Mouse (Mus musculus) mesoderm, embryonic 11.5 days (tissue): Measurements from ENCODE around the gene Olr1.
"Not testable (repeated sequence)": the region's sequence is repeated elsewhere in the genome, so short reads cannot be mapped to it uniquely, and the experiment has no call there.

Experiments
- DNase-seq: peaks from one replicate; pipeline ENCODE4 v3.0.0-alpha.2; 2012; ENCODE audit warnings: low read depth, low spot score

Olr1 gene

DNA sequence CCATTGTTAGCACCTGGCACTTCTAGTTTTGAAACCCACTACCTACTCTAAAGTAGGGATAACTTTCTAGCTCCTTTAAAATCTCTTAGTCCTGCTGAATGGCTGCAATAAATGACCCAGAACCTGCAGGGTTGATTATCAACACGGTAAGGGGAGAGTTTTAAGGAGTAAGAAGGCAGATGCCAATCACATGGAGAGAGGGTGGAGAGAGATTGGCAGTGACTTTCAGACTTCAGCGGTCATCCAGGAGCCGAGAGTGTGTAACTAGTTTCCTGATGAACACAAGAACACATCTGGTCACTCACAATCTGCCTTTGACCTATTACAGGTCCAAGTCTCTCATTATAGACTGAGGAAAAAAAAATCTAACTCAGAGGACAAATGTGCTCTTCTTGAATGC is 5.4 kb upstream of the Olr1 start, which contains the start of gene Tmem52b:
Gene Tmem52b, plus strand, starts transcription at position 189 of the 400 bp plus-strand sequence.
- no peak for DNase-seq

DNA sequence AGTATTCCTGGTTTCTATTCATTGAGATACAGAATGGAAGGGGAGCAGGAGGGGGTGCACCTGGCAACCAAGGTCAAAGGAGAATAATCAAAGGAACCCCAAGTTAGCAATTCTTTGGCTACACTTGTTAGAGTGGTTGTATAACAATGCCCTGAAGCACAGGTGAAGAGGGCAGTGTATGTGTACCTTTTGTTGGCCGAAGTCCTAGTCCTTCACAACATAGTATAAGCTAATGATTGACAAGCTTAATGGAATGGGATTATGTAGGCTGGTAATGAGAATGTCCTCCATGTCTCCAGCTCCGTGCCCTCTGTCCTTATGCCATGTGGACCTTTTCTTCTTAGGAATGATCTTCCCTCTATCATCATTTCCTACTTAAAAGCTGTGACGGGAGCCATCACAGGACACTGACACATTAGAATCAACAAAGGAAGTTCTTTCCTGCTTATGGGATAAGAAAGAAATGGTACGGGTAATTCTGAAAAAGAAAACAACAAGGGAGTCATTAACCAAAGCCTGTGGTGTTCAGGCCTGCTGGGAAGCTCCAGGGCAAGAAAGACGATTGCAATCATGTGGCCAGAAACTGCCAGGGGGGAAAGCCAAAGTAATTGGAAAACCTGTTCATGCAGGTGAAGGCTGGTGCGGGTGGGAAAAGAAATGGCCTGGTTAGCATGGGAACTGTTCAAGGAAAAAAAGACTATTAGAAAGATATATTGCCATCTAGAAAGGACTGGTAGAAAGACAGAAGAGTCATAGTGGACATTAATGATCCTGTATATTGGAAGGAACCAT is 3.4 kb upstream of the Olr1 start:
- DNase-seq = no peak

DNA sequence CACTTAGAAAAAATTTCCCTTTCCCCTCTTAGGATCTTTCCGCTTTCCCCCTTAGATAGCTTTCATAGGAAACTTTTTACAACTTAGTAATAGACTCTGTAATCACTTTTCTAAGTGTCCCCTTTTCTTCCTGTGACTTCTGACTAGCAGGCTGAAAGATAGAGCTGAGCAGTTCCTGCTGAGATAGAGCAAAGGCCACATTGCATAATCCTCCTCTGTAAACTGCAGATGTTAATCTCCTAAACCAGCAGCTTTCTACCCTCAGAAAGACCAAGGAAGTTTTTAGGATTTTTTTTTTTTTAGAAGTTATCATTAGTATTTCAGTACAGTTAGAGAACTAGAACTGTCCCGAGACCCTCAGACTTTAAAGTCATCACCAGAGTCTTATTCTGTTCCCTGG is 3.5 kb downstream of the Olr1 start:
- DNase-seq = no peak

DNA sequence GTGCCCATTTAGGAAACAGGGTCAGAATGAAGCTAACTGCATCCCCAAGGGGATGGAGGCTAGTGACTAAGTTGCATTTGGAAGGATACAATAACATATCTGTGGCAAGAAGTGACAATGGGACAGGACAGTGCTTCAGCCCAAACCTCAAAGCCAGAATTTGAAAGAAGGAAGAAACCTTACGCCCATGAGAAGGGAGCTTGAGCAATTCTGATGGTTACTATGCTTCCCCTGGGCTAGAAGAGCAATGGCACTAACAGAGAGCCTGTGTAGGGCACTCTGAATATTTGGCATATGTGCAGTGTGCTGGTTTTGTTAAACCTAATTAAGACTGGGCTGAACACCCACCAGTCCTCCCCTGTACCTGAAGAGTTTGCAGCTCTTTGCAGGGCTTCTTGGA is 7.4 kb downstream of the Olr1 start:
- not testable (repeated sequence) for DNase-seq

DNA sequence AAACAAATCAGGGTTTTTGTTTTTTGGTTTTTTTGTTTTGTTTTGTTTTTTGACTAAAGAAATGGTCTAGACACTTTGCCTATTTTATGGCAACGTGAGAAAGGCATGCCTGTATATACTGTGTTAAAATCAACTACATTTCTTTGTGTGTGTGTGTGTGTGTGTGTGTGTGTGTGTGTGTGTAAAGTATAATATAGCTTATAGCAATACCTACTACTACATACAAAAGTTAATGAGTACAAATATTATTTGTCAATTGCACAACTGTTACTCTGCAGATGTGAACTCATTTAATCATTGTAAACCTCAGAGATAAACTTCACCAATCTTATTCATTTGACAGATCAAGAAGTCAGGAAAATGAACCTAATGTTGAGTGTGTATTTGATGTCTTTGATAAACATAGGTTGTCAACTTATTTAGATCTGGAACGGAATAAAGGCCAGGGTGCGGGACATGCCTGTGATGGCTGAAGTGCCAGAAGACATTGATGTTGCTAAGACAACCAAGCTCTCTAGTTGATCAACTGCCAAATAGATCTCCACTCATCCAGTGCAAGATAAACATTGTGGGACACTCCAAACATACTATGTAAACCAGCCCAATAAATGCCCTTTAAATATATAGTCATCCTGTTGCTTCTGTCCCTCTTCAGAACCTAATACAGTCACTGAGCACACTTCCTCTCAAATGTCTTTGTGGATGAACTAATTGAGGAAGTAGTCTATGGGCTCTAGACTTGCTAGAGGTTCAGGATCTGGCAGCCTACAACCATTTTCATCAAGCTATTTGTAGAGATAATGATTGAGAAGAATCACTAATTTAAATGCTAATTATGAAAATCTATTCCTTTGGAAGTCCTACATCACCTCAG is 9.4 kb downstream of the Olr1 start:
- DNase-seq = no peak

DNA sequence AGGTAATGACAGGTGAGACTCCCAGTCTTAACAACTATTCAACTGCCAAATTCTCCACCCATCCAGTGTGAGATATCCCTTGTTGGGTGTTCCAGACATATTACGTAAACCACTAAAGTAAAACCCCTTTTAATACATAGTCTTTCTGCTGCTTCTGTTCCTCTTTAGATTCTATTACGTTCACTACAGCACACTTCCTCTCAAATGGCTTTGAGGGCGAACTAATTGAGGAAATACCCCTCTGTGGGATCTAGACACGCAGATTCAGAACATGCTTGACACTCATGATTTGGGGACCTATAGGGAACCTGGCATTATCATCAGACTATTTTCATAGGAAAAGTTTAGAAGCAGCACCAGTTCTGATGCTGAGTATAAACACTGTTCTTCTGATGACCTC is 12.0 kb downstream of the Olr1 start:
- DNase-seq = no peak

DNA sequence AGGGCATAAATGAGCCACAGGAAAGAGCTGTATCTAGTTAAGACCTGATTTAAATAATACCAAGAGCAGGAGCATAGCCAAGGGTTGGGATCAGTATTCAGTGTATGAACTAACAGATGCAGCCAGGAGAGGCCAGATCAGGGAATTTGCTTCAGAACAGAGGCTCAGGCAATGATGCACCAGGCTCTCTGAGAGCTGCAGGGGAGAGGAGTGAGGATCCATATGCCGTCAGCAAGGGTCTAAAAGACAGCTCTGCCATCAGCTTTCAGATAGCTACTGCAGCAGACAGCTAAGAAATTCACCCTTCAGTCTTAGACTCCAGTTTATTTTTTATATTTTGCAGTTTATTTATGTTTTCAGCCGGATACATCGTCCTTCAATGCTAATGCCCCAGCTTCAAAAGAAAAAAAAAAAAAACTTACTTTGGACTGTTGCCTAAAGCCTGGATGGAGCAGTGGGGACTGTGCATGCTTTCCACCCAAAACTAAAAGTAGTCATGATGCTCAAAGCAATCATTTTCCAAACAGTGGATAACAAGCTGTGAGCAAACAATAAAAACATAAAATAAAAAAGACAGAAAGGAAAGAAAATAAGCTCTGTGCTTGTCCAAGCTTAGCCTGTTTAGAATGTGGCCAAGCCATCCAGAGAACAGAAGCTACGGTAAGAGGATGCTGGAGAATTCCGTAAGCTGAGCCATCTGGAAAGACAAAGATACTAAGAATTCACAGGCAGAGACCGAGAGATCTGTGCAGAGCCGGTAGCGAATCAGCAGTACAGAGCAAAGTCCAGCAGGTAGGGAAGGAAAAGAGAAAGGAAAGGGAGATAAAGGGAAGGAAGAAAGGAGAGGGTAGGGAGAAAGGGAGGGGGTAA is 26.6 kb downstream of the Olr1 start:
- no peak for DNase-seq

DNA sequence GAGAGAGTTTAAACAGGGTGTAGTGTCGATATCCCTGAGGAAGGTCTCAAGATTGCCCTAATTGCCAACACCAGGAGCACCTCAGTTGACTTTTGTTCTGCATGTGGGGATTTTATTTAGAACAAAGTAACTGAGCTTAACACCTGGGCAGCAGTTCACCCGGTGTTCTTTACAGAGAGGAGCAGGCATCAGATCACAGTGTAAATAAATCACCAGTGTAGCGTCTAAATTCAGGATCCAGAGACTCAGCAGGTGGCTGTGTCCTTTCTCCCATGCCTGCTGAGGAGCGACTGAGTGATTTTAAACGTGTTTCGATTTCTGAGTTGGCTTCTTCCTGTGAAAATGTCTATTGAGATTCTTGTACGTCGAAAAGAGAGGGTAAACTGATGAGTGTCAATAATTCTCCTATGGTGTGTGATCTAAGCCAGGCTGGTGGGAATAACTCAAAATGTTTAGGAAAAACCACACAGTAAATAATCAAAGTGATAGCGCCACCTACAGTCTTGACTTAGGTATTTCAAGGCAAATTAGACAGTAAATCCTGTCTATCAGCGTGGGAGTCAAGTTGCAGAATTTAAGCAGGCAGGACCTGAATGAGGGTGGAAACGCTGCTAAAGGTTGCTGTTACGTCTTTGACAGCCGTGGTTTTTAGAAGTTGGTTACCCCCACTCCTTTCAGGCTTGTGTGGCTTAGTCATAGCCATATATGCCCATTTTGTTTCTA is 30.4 kb downstream of the Olr1 start:
- peak; percentile 56 for DNase-seq

DNA sequence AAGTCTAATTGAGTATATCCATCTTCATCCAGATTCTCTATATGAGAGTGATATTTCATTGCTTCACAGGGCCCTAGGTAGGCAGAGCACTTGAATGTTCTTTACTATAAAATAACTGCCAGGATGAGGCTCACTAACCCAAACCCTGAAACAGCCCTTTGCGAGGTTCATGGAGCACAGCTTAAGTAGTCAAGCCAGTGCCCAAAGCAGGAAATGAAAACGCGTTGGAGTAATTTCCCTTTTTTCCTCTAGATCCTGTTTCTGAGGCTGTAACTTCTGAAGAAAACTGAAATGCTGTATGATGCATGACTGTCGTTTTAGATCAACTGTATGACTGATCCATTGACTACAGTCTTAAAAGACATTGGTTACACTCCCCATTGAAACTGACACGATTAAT is 34.3 kb downstream of the Olr1 start:
- no peak for DNase-seq

DNA sequence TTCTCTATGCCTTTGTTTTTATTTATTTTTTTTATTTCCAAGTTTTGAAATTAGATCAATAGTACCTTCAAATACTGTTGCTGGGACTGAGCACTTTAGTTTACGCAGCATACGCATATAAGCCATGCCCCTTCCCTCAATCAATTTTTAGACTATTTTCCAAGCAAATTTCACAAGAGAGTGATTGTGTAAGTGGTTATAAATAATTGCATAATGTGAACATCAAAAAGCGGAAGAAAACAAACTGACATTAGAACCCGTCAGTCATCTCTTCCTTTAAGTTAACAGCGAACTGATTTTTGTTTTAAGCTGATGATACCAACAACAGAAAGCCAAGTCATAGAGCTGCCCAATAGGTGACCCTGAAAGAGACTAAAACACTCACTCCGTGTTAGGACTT is 35.6 kb downstream of the Olr1 start:
- DNase-seq = no peak

DNA sequence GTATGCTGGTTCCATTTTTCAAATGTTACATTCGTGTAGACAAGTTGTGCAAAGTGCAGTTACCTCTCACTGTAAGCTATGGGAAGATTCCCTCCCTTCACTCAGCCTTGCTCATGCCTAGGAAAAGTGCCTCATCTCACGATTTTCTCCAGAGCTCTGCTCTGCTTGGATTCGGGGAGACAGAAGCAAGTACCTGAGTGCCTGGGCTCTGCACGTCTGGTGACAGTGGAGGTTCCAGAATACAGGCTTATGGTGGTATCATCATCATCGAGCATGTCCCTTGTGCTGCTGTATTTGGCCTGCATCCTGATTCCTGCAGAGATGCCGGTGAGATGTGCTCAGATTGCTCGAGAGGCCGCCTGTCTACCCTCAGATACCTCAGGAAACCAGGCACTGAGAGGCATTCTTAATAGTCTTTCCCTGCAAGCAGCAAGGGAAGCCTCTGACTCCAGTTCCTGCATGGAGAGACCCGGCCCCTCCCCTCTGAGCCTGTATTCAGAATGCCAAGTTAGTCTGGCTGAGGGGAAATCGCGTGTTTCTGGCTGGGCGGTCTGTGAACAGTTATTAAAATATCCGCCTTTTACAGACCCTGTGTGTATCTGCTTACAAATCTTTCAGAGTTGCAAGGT is 55.4 kb downstream of the Olr1 start, which contains the start of gene Clec1a:
Gene Clec1a, minus strand, starts transcription at position 590 of the 629 bp plus-strand sequence.
- no peak for DNase-seq

DNA sequence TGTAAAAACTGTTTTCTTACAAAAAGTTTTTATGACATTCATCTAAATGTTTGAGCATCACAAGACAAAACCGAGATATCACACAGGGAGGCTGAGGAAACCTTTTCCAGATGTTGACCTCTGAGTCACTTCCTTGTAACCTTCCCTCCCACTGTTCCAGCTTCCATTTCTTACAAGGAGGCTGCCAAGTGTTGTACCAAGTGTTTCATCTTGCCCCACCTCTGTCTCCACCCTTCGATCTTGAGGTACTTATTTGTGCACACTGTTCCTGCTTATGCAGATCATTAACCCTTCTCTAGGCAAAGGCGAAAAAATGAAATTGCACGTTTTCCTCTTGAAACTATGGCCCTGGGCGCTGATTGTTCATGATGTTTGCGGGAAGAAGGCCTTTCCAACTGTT is 57.2 kb downstream of the Olr1 start:
- peak; percentile 23 for DNase-seq

DNA sequence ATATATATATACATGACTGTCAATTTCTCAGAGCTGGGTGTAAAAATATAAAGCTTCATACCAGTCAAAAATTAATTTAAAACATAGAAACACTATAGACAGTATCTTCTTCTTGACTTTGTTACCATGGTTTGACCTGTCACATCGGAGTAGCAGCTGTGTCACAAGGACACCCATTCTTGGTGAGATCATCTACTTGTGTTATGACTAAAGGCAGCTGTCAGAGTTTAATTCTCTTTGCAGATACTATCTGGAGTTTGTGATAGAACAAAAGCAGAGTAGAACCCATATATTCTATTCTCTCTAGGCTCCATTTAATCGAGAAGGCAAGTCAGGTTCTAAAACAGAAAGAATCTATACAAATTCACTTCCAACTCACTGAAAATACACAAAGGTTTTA is 68.9 kb downstream of the Olr1 start:
- DNase-seq = no peak

DNA sequence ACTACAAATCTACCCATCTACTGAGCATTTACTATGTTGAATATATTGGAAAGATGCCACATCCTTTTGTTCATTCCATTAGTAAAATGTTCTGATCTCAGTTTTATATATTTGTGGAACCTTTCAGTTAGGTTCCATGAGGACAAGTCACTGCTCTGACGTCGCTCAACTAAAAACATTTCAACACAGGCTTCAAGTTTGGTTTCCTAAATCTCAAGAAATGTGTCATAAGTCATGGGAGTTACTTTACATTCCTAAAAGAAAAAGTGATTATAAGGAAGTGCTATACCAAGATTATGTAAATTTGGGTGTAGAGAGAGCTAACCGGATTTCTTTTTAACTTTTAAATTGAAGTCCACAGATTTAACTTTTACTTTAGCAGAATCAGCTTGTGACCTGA is 70.9 kb downstream of the Olr1 start:
- DNase-seq = no peak
